Mouse (Mus musculus): ENCODE measurements around the gene Tmem121b. TPM values are rescaled to one million over a fixed set of nuclear protein-coding genes. Genes with fewer than 3 reads are reported as not detected.

Tmem121b gene
- total RNA-seq, 2 experiments from 2014 or later: 0.05 to 0.07 TPM

- no peak for DNase-seq
Measured at GRCm38 (mm10) chr6:120491862-120492498, 1.6 kb downstream of the Tmem121b start.

GRCm38 (mm10) chr6:120491064-120491463, 2.5 kb downstream of the Tmem121b start:
- DNase-seq: no peak

- DNase-seq: no peak
Measured at GRCm38 (mm10) chr6:120489461-120489860, 4.1 kb downstream of the Tmem121b start.

GRCm38 (mm10) chr6:120488647-120489046, 5.0 kb downstream of the Tmem121b start:
- DNase-seq: no peak

GRCm38 (mm10) chr6:120486051-120486510, 7.5 kb downstream of the Tmem121b start:
- no peak for DNase-seq

GRCm38 (mm10) chr6:120485038-120485437, 8.6 kb downstream of the Tmem121b start:
- DNase-seq: no peak

- peak; percentile 64 for DNase-seq
Measured at GRCm38 (mm10) chr6:120483211-120483626, 10.4 kb downstream of the Tmem121b start.

- DNase-seq: no peak
Measured at GRCm38 (mm10) chr6:120482756-120483155, 10.9 kb downstream of the Tmem121b start.

- DNase-seq: no peak
Measured at GRCm38 (mm10) chr6:120482021-120482420, 11.6 kb downstream of the Tmem121b start.

GRCm38 (mm10) chr6:120481538-120481937, 12.1 kb downstream of the Tmem121b start:
- DNase-seq: peak; percentile 32

- DNase-seq: no peak
Measured at GRCm38 (mm10) chr6:120480361-120480760, 13.2 kb downstream of the Tmem121b start.

GRCm38 (mm10) chr6:120479302-120479701, 14.3 kb downstream of the Tmem121b start:
- DNase-seq: no peak

- no peak for DNase-seq
Measured at GRCm38 (mm10) chr6:120475288-120475687, 18.3 kb downstream of the Tmem121b start.

GRCm38 (mm10) chr6:120473427-120473826, 20.2 kb downstream of the Tmem121b start:
- DNase-seq: no peak

GRCm38 (mm10) chr6:120472455-120473140, 21.0 kb downstream of the Tmem121b start:
- no peak for DNase-seq

GRCm38 (mm10) chr6:120471991-120472441, 21.6 kb downstream of the Tmem121b start:
- no peak for DNase-seq

GRCm38 (mm10) chr6:120470666-120471065, 22.9 kb downstream of the Tmem121b start:
- DNase-seq: no peak

- no peak for DNase-seq
Measured at GRCm38 (mm10) chr6:120469770-120470169, 23.8 kb downstream of the Tmem121b start.

GRCm38 (mm10) chr6:120469268-120469667, 24.3 kb downstream of the Tmem121b start:
- no peak for DNase-seq

- DNase-seq: no peak
Measured at GRCm38 (mm10) chr6:120468259-120468658, 25.3 kb downstream of the Tmem121b start.

GRCm38 (mm10) chr6:120466609-120467329, 26.8 kb downstream of the Tmem121b start:
- DNase-seq: no peak

- DNase-seq: no peak
Measured at GRCm38 (mm10) chr6:120465393-120465792, 28.2 kb downstream of the Tmem121b start.

GRCm38 (mm10) chr6:120464406-120464939, 29.1 kb downstream of the Tmem121b start:
- no peak for DNase-seq

Measured in heart, postnatal 4 days (tissue).